Mouse (Mus musculus) telencephalon, adult 2 months (tissue): ENCODE measurements around the gene Cntfr.

Experiments
- DNase-seq: peaks from one replicate; pipeline ENCODE4 v3.0.0-alpha.2; 2011; ENCODE audit warnings: low read depth, low spot score

Cntfr gene

GRCm38 (mm10) chr4:41679291-41679690, 17.6 kb downstream of the Cntfr start:
- no peak for DNase-seq

- DNase-seq: no peak
These were observed 18.0 kb downstream of the Cntfr start for GRCm38 (mm10) chr4:41678863-41679262.

- DNase-seq: no peak
These were observed 19.8 kb downstream of the Cntfr start for GRCm38 (mm10) chr4:41677006-41677629.

- no peak for DNase-seq
These were observed 20.5 kb downstream of the Cntfr start for GRCm38 (mm10) chr4:41676248-41677005.

GRCm38 (mm10) chr4:41673186-41673585, 23.7 kb downstream of the Cntfr start:
- DNase-seq: no peak

- no peak for DNase-seq
These were observed 24.3 kb downstream of the Cntfr start for GRCm38 (mm10) chr4:41672522-41672963.

GRCm38 (mm10) chr4:41671963-41672480, 24.9 kb downstream of the Cntfr start:
- no peak for DNase-seq

GRCm38 (mm10) chr4:41671500-41671899, 25.4 kb downstream of the Cntfr start:
- DNase-seq: no peak

- no peak for DNase-seq
These were observed 26.1 kb downstream of the Cntfr start for GRCm38 (mm10) chr4:41670836-41671235.

- no peak for DNase-seq
These were observed 30.2 kb downstream of the Cntfr start for GRCm38 (mm10) chr4:41666646-41667045.

GRCm38 (mm10) chr4:41665009-41665675, 31.7 kb downstream of the Cntfr start:
- DNase-seq: no peak

- no peak for DNase-seq
These were observed 32.4 kb downstream of the Cntfr start for GRCm38 (mm10) chr4:41664533-41664932.

GRCm38 (mm10) chr4:41663614-41664013, 33.3 kb downstream of the Cntfr start:
- no peak for DNase-seq

- DNase-seq: no peak
These were observed 34.2 kb downstream of the Cntfr start for GRCm38 (mm10) chr4:41662723-41663122.

GRCm38 (mm10) chr4:41660851-41661430, 35.9 kb downstream of the Cntfr start:
- DNase-seq: no peak

- DNase-seq: no peak
These were observed 37.3 kb downstream of the Cntfr start for GRCm38 (mm10) chr4:41659556-41659955.

GRCm38 (mm10) chr4:41658566-41659384, 38.1 kb downstream of the Cntfr start:
- no peak for DNase-seq

- no peak for DNase-seq
These were observed 41.4 kb downstream of the Cntfr start for GRCm38 (mm10) chr4:41655525-41655924.

- DNase-seq: no peak
These were observed 42.7 kb downstream of the Cntfr start for GRCm38 (mm10) chr4:41654217-41654616.

GRCm38 (mm10) chr4:41653730-41654129, 43.2 kb downstream of the Cntfr start:
- no peak for DNase-seq

GRCm38 (mm10) chr4:41653296-41653695, 43.6 kb downstream of the Cntfr start:
- DNase-seq: no peak
